Mouse (Mus musculus) T-helper 2 cell (primary cell): ENCODE measurements around the gene Apbb2.

Experiments
- in situ Hi-C: fragments of 300-600 bp; cut with MboI, MseI; formaldehyde crosslinking; loops from one replicate; pipeline ENCODE4 v1.15.1; 2025; ENCODE audit warnings: high pct_unique_total_duplicates

Apbb2 gene

DNA sequence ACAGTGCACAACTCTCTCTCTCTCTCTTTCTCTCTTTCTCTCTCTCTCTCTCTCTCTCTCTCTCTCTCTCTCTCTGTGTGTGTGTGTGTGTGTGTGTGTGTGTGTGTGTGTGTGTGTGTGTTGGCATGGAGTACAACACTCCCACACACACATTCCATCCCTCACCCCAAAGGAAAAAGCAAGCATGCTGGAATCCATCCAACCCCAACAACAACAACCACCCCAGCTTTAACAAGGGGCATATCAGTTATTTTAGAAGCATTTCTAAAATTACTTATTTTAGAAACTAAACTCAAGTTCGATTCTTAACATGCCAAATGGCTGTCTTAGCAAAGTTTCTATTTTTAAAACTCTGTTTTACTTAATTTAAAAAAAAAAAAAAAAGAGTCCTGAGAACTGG lies 68.9 kb downstream of the Apbb2 start:
- in situ Hi-C loops = no loop called here

DNA sequence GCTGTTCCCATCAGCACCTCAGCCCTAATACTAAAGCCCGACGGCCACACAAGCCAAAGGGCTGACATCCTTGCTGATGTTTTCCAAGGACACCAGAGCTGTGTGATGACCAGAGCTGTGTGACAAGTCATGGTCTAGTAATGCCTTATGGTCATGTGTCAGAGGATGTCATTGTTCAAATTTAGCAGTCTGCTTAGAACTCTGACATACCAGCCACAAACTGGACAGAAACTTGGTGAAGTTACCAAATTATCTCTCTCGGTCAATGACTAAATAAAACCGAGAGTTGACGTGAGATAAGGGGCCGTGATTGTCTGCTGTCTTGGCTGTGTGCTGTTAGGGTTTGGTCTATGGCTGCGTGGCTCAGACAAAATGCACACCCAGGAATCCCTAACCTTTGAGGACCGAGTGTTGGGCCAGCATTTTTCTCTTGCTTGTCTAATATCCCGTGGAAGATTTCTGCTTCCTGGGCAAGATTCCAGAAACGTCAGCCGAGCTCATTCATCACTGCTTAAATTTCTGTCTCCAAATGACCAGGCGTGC lies 71.5 kb downstream of the Apbb2 start:
- in situ Hi-C loops = no loop called here

DNA sequence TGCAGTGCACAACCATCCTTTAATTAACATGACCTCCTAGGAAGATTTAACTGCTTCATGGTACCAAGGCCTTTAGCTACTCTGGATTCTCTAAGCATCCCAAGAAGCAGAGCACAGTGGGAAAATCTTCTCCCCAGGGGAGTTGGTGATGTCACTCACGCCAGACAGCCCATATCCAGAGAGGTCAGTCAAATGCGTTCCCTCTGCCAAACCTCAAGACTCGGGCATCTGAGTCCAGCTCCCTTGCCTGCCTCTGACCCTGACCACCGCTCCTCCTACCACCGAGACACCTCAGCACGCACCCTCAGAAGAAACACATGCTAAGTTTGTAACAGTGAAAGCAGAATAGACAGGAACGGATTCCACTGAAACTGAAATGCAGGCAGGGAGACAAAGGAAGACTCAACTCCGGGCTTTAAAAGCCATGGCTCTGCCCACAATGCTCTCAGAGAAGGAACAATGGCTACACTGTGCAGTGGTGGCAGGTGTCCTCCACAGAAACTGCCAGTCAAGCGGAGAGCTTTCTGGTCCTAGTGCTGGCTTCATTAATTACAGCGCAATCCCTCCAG lies 72.9 kb downstream of the Apbb2 start:
- in situ Hi-C loops = no loop called here

DNA sequence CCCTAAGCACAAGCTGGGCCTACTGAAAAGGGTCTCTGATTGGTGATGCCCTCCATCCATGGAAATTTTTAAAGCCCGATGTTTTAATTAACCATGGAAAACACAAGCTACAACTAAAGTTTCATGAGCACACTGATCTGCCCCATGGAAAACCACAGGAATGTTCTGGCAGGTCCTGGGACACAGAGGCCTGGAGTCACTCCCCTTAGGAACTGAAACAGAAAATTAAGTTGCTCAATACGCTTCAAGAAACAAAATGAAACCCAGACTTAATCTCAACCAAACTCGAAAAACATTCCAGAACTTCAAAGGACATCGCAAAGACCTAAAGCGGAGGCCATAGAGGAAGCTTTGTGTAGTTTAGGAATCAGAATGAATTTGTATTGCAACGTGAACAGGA lies 74.8 kb downstream of the Apbb2 start:
- in situ Hi-C loops = no loop called here

DNA sequence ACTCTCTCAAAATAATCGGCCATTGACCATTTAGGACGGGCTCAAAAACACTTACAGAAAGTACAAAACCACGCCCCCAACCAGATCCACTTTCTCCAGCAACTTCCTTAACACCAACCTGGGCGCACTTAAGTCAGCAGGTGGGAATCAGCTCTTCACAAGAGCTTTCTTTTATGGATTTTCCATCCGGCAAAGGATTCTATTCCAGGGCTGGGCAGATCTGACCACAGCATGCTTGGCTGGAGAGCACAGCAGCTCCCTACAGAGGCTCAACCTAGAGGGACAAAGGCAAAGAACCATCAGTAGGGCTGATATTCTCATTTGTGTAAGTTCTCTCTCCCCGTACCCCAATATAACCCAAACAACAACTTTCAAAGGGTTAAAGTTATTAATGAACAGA lies 75.2 kb downstream of the Apbb2 start:
- in situ Hi-C loops = no loop called here

DNA sequence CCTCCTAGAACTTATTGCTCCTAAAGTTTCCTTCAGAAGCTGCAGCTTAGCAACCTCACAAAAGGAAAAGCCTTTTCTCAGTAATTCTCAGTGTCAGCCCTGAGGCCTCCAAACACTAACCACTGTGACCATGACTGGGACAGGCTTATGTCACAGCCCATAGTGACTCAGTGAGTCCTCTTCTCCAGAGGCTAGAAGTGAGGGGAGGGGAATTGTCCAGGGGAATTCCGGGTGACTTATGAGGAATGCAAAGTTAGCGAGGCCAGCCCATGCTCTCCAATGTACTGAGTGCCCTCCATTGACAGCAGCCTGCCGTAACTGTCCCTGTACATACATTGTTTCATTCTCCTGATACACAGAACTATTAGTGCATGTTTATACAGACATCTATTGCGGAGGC lies 76.1 kb downstream of the Apbb2 start:
- in situ Hi-C loops = no loop called here

DNA sequence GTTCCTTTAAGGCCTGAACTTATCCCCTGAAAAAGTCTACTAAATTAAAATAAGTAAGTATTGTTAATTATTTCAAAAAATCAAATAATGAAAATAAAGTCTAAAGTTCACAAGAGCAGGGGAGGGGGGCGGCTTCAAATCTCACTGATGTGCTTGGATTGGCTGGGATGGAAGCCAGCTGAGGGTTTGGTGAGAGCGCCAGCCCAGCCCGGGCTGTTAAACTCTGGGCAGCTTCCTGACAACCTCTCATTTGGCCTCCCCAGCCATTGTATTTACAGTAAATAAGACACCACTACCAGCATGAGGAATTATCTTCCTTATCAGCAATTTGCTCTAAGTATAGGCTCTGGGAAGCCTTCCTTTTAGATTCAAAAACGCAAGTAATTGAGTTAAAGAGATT lies 77.2 kb downstream of the Apbb2 start:
- in situ Hi-C loops = no loop called here

DNA sequence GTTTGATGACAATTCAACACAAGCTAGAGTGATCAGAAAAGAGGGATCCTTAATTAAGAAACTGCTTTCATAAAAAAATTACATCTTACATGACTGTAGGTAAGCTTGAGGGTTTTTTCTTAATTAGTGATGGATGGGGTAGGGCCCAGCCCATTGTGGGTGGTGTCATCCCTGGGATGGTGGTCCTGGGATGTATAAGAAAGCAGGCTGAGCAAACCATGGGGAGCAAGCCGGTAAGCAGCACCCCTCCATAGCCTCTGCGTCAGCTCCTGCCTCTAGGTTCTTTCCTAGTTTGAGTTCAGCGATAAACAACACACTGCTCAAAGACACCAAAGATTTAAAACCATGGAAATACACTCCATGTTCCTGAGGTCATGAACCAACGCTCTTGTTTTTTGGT lies 78.3 kb downstream of the Apbb2 start:
- in situ Hi-C loops = no loop called here

DNA sequence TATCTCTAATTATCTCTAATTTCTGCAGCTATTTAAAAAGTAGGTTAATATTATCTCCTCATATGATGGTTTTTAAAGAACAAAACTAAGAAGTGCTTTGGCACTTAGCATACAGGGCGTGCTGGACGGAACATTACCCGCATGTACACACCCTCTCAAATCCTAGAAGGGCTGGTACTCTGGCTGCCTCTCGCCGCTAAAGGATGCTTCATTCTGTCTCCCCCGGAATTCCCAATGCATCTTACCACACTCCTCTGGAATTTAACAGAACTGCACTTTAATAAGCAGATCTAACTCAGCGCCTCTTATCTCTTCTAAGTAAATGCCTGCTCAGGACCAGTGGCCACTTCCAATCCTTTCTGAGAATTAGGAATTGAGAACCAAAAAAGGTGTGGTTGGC lies 80.8 kb downstream of the Apbb2 start:
- in situ Hi-C loops = no loop called here

DNA sequence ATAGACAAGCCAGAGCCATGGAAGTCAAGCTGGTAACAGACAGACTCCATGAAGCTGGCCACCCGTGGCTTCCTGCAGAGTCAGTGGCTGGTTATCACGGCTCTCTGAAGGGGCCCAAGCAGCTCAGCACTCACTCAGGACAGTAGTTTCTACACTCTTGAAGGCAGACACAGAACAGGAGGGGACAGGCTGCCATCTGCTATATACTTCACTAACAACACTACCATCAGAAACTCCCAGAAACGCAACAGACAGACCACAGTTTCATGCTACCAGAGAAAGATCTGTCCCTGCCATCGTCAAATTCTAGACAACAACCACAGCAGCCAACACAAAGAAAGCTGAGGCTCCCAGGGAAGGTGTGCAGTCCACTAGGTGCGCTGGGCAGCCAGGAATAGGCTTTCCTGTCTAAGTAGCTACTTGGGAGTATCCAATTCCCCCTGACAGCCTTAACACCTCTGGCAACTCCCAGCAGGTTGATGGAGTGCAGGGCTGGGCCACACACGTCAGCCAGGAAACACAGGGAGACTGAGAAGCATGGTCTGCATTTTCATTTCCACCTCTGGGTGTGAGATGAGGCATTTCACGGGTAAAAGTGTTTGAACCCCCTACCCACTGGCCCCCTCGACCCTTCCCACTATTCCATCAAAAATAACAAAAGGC lies 81.8 kb downstream of the Apbb2 start:
- in situ Hi-C loops = no loop called here

DNA sequence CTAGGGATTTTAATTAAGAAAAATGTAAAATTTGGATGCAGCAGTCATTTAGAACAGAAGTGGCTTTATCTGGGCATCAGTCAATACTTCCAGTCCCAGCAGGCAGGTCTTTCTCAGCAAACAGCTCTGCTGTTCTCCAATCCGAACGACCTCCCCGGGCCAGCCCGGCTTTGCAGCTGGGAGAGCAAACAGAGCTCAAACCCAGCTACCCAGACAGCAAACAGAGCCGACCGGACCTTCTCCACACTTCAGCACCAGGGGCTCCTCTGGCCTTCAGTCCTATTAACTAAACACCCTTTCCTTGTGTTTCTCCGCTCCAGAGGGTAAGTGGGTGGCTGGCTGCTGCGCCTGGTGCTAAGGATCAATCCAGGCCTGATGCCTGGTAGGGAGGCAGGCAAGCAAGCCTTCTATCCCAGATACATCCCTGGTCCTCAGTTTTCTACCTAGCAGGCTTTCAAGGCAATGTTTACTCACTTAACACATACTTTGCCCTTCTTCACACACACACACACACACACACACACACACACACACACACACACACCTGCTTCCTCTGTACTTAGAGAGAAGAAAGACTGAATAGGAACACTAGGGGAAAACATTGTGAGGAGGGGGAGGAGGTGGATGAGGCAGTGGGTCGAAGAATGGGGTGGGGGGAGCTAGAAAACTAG lies 82.9 kb downstream of the Apbb2 start:
- in situ Hi-C loops = no loop called here

DNA sequence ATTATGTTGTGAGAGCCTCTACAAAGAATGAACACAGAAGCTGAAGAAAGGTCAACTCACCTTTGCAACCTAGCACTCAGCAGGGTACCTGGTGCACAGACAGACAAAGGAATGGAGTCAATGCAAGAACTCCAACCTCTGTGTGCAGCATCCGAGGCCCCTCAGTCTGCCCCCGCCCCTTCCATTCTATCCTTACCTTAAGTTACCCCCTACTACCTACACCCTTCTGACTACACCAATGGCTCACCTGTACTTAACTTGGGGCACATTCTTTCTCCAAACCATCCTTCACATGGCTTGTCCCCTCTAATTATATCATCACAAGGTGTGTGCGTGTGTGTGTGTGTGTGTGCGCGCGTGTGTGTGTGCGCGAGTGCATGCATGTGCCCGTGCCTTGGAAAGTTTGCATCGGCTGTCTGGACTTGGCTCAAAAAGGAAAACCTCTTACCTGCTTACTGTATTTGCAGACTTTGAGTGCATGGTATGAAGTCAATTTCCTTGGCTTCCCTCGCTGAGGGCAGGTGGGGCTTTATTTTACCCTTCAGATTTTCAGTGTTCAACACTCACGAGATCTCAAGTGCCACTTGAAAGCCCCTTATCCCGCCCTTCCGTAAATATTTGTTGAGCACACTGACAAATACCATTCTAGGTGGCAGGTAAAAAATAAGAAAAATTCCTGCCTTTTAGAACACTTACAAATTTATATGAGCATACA lies 84.7 kb downstream of the Apbb2 start:
- in situ Hi-C loops = no loop called here

DNA sequence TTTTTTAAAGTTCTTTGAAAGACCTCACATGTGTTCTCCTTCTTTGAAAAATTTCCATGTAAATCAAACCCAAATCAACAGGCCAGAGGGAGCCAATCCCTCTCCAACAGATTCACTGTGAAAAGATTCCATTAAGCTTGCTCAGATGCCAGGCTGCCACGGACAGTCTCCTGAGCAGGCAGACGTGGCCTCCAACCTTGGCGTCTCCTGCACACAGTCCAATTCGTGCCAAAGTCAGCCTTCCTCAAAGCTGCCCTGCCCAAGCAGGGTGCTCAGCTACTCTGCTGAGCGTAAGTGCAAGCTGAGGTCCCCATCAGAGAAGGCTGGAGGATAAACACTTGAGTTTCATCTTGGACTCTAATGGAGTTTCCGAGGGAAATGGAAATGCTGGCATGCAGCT lies 85.8 kb downstream of the Apbb2 start:
- in situ Hi-C loops = no loop called here

DNA sequence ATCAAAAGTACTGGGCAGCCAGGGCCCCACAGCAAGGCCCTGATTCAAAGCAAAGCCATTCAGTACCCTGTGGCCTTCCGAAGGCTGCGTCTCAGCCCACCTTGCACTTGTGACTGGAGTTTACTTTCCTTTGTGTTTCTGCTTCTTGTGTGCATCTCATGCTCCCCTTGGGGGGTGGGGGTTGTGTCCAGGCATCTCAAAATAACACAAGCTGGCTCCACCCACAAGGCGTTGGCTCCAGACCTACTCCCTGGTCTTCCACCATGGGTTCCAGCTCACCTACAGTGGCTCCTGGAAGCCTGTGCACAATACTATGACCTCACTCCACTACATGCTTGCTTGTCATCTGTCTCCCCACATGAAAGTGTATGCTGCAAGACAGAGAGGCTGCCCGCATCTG lies 88.2 kb downstream of the Apbb2 start:
- in situ Hi-C loops = no loop called here

DNA sequence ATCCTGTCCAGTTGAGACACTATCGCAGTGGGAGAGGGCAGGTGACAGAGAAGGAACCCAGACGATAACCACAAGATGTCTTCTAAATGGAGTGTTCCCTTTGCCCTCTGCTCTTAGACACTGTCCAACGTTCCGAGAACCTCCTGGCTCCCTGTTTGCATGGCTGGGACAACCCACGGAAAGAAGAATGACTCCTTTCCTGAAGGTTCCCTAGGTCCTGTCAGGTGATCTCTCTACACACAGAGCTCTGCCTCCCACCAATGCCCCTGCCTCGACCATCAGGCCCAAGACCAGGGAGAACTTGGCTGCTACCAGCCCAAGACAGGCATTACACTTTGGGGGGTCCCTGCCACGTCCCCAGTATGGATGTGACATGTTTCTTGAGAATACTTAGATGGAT lies 89.0 kb downstream of the Apbb2 start:
- in situ Hi-C loops = no loop called here

DNA sequence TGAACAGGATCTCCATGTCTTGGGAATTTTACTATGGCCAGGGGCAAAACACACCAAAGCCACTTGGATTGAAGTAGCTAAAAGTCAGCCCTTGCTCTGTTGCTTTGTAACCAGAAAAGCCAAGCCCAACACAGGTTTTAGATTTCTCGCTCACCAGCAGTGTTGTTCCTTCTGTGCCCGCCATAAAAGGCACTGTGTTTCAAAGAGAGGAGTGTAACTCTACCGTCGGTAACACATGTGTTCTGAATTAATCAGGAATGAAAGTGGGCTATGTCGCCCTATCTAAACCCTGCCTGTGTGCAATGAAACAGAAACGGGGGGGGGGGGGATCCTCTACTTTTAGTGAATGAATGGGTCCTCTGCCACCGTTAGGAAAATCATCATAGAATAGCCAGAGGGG lies 90.0 kb downstream of the Apbb2 start:
- in situ Hi-C loops = no loop called here

DNA sequence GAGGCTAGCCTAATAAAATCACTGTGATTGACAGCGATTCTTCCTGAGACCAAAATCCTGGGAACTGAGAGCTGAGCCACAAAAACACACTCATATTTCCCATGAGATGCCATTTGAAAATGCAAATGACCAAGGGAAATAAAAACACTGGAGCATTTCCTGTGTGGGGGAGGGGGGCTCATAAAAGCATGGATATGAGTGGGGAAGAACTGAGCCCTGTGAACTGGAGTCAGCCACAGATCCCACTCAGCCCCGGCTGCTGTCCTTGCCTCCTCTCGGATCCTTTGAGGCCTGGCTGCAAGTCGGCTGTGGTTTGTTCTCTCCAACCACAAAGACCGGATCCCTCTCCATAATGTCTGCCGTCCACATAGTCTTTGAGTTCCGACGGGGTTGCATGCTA lies 91.5 kb downstream of the Apbb2 start:
- in situ Hi-C loops = no loop called here

DNA sequence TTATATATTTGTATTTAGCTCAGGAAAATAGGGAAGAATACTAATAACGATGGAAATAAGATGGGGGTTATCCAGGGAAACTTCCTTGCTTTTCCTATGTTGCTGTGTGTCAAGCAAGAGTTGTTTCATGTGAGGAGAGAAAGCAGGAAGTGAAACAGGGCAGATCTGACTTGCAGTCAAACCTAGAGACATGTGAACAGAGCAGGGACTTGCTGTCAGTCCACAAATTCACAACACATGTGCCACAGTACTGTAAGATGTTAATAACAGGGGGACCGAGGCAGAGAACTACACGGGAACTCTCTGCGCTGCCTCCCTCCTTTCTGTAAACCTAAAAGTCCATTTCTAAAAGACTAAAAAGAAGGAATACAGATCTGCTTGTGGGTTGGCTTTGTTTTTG lies 93.6 kb downstream of the Apbb2 start:
- in situ Hi-C loops = no loop called here

DNA sequence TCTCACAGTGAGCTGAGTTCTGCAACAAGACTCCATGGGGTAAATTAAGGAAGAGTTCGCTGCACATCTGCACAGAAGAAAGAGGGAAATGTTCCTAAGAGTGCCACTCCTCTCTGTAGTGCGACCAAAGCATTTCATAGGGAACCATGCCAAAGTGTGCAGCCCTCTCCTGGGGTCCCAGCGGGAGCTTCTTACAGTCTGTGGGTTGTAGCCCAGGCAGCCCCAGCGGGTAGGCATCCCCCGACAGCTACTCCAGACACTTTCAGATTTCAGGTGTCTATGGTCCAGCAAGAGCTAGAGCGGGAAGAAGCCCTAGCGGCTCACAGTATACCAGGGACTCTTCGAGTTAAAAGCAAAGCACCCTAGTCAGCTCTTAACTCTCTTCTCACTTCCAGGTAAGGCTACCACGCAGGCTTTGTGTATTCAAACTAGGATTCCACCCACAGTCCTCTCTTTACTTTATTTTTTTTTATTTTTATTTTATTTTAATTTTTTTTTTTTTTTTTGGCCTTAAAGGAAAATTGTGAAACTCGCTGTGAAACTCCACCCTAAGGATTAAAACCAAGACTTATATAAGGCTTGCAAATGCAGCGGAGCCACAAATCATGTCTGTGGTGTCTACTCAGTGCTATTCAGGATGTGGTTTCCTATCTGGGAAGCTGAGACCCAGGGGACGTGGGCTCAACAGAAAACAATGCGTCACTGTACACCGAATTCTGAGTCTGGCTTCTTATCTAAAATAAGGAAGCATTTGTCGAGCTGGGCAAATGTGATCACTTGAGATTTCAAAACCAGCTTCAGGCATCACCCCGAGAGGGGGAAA lies 94.7 kb downstream of the Apbb2 start:
- in situ Hi-C loops = no loop called here

DNA sequence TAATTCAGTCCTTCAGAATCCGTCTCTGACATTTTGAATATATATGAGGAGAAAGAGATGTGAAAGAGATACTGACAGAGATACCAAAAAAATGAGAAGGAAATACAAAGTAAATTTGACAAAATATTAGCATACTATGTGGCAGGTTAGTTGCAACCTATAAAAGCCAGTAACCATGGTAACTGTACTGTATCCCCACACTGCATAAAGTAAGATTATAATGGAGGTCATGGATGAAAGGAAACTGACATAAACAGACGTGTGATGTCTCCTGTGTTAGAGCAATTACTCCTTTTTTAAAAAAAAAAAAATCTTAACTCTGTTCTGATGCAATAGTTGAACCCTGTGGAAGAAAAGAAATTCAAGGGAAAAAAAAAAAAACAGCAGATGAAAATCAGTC lies 97.3 kb downstream of the Apbb2 start:
- in situ Hi-C loops = no loop called here

DNA sequence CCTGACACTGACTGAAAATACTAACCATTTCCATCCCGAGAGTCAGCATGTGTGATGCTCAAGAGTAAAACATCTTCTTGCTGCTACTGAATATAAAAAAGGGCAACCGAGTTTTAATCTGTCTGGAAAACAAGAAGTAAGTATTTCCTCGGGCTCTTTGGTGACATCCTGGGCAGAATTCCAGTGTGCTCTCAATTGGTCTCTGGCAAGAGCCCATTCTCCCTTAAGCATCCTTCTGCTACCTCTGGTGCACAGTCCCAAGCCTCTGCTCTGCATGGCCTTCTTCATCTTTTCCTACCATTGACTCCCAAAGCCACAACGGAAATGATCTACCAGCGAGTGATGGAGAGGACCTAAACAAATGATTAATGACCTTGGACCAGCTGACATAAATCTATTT lies 99.1 kb downstream of the Apbb2 start:
- in situ Hi-C loops = no loop called here
